Mouse (Mus musculus) brain, embryonic 14.5 days (tissue): ENCODE data around the gene Eif5b.

Experiments used
- CTCF ChIP-seq: fragments of 200-500 bp; IDR thresholded peaks from 2 replicates; pipeline ENCODE4 v1.5.1; 2012; ENCODE audit warnings: inconsistent platforms, mild to moderate bottlenecking, moderate library complexity, borderline replicate concordance; ENCODE audit not compliant: insufficient read depth, insufficient read length; ENCODE audit errors: extremely low read depth
- POLR2A ChIP-seq: fragments of 200-500 bp; IDR thresholded peaks from 2 replicates; pipeline ENCODE4 v1.6.1; 2012; ENCODE audit warnings: mild to moderate bottlenecking, inconsistent platforms, borderline replicate concordance; ENCODE audit not compliant: poor library complexity, insufficient read depth, insufficient read length, severe bottlenecking; ENCODE audit errors: extremely low read depth

DNA sequence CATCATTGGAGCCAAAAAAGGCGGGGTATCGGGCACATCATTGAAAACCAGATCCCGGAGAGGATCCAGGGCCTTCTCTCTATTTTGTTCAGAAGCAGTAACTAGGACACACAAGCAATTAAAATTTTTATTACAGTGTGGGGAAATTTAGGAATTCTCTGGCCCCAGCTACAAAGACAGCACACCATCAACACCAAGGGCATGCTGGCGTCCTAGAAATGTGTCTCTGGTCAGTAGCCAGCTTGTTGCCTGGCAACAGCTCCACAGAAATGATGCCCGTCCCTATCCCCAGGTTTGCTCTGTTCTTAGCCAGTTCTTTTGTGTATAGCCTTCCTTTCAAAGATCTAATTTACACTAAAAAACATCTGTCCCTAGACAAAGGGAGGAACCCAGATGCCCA is 38.3 kb upstream of the Eif5b start:
- no peak for TF ChIP-seq POLR2A
- TF ChIP-seq CTCF = no peak
